Mouse (Mus musculus) forebrain, embryonic 12.5 days (tissue): Measurements from ENCODE around the gene Exoc4. TPM values are rescaled to one million over a fixed set of nuclear protein-coding genes. Genes with fewer than 3 reads are reported as not detected.
A peak's percentile ranks its signal among the peaks of the same experiment; 100 is the strongest.

Experiments used
- ATAC-seq: fragments of 200-750 bp; cut with Nextera tagmentation; 2 replicates; pipeline ENCODE4 v1.8.0; 2017; ENCODE audit warnings: moderate TSS enrichment; ENCODE audit not compliant: low FRiP score
- H3K27ac ChIP-seq: fragments of 300-500 bp; sonication (generic); 2 replicates; pipeline ENCODE4 v1.5.1; 2016; ENCODE audit warnings: mild to moderate bottlenecking
- H3K27me3 ChIP-seq: fragments of 300-500 bp; sonication (generic); 2 replicates; pipeline ENCODE4 v1.6.1; 2016; ENCODE audit warnings: mild to moderate bottlenecking
- H3K36me3 ChIP-seq: fragments of 300-500 bp; sonication (generic); replicated peaks from 2 replicates; pipeline ENCODE4 v1.6.1; 2016; ENCODE audit warnings: mild to moderate bottlenecking
- H3K4me1 ChIP-seq: fragments of 300-500 bp; sonication (generic); 2 replicates; pipeline ENCODE4 v1.6.1; 2016
- H3K4me2 ChIP-seq: fragments of 300-500 bp; sonication (generic); 2 replicates; pipeline ENCODE4 v1.6.1; 2016; ENCODE audit warnings: mild to moderate bottlenecking, moderate library complexity
- H3K4me3 ChIP-seq: fragments of 300-500 bp; sonication (generic); replicated peaks from 2 replicates; pipeline ENCODE4 v1.5.1; 2016; ENCODE audit warnings: mild to moderate bottlenecking
- H3K9ac ChIP-seq: fragments of 300-500 bp; sonication (generic); 2 replicates; pipeline ENCODE4 v1.6.1; 2016; ENCODE audit warnings: mild to moderate bottlenecking
- H3K9me3 ChIP-seq: fragments of 300-500 bp; sonication (generic); 2 replicates; pipeline ENCODE4 v1.6.1; 2016
- WGBS: fragments of 180-500 bp; shearing (Covaris S2); methylation state at CpG from one replicate; pipeline ENCODE4 v1.1.7; 2016; 5-methylcytosine and 5-hydroxymethylcytosine counted together
- polyA plus RNA-seq: library from polyadenylated mRNA; unstranded; fragments of >200 nt; fragmentation: Nextera tagmentation; extraction: Ambion mirVana; gene quantifications from 2 replicates; pipeline ENCODE4 v1.2.1, GENCODE M21; 2016

Gene Exoc4
- polyA plus RNA-seq, 1 experiment from 2014 or later, result 56.8 TPM

DNA sequence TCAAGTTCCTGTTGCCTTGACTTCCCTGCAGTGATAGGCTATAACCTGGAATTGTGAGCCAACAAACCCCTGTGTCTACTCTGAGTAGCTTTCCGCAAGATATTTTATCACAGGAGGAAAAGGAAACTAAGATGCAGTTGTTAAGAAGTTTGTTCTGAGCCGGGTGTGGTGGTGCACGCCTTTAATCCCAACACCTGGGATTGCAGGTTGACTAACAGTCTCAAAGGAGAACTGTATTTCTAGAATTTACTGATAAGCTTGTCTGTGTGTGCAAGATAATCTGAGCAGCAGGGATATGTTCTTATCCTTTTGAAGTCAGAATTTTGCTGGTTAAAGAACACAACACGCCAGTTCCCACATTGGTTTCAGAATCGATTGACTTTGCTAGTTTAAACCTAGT, 651.1 kb downstream of the Exoc4 start:
- Histone ChIP-seq H3K27me3 (no peaks in the 10 kb centered on the region), H3K9ac (no peak overlapping the region), H3K4me2 (no peak overlapping the region), H3K4me3 (no peak overlapping the region), H3K27ac (no peak overlapping the region), H3K4me1 (no peaks in the 10 kb centered on the region), H3K9me3 (no peaks in the 10 kb centered on the region), H3K36me3 (no peaks in the 10 kb centered on the region)
- no peak for ATAC-seq
- 92% methylated on average over 5 of the region's 5 CpGs for WGBS

DNA sequence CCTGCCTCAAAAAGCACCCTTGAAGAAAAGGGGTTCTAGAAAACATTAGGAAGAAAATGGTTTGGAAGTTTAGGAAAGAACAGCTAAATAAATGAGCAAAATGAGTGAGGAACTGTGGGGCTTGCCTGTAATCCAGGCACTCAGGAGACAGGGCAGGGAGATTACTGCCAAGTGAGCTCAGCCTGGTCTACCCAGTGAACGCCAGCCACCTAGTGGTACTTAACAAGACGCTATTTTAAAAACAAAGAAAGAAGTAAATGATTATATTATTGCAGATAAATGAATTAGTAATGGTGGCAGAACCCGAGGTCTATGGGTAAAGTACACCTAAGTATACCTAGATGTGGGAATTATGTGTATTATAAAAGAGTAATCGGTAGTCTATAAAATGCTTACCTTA, 651.7 kb downstream of the Exoc4 start:
- ATAC-seq, result no peak
- no peak overlapping the region for H3K4me3 ChIP-seq
- no peaks in the 10 kb centered on the region for H3K27me3 ChIP-seq
- H3K4me1 ChIP-seq, result no peaks in the 10 kb centered on the region
- H3K36me3 ChIP-seq, result no peaks in the 10 kb centered on the region
- 84% methylated on average over 4 of the region's 4 CpGs for WGBS
- H3K9ac ChIP-seq, result no peak overlapping the region
- H3K27ac ChIP-seq, result no peak overlapping the region
- H3K4me2 ChIP-seq, result no peak overlapping the region
- H3K9me3 ChIP-seq, result no peaks in the 10 kb centered on the region

DNA sequence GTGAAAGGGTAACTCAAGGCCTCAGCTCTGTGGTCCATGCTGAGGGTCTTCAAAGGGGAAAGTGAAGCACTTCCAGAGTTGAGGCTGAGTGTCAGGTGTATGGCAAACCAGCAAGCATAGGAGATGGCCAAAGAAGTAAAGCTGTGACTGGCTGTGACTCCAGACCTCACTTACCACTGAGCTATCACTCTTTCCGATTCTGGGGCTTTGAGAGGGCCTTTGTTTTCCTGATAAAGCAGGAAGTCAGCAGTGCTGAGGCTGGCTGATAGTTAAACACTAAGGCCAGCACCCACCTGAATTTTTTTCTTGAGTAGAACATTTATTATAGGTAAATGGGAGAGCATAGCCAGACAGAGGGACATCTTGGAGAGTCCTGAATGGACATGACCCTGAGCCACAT, 656.2 kb downstream of the Exoc4 start:
- H3K4me3 ChIP-seq, result no peak overlapping the region
- no peak overlapping the region for H3K4me2 ChIP-seq
- no peak for ATAC-seq
- H3K4me1 ChIP-seq, result no peaks in the 10 kb centered on the region
- WGBS, result 77% methylated on average over 1 of the region's 1 CpGs
- no peaks in the 10 kb centered on the region for H3K36me3 ChIP-seq
- H3K27me3 ChIP-seq, result no peaks in the 10 kb centered on the region
- H3K9me3 ChIP-seq, result no peaks in the 10 kb centered on the region
- H3K27ac ChIP-seq, result no peak overlapping the region
- H3K9ac ChIP-seq, result no peak overlapping the region

DNA sequence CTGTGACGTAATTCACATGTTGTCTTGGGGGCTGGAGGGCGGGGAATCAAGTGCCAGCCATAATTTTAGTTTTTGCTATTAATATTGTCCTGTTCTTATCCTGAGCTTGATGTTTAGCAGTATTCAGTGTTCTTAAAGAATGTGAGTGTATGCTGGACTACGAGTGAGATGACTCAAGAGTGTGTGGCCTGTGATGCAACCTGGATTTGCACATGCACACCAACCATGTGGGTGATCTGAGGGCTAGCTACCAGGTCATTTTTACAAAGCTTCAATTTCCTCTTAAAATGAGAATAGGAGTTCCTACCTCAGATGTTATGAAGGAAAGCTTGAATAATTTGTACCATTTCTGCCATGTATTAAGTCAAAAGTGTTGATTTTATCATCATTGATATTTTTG, 661.8 kb downstream of the Exoc4 start:
- Histone ChIP-seq H3K9ac (no peak overlapping the region), H3K27me3 (no peaks in the 10 kb centered on the region), H3K4me2 (no peak overlapping the region), H3K36me3 (no peaks in the 10 kb centered on the region), H3K9me3 (no peaks in the 10 kb centered on the region), H3K4me1 (peaks cover 10% of the 10 kb centered on the region), H3K4me3 (no peak overlapping the region), H3K27ac (no peak overlapping the region)
- 85% methylated on average over 3 of the region's 3 CpGs for WGBS
- ATAC-seq, result no peak

DNA sequence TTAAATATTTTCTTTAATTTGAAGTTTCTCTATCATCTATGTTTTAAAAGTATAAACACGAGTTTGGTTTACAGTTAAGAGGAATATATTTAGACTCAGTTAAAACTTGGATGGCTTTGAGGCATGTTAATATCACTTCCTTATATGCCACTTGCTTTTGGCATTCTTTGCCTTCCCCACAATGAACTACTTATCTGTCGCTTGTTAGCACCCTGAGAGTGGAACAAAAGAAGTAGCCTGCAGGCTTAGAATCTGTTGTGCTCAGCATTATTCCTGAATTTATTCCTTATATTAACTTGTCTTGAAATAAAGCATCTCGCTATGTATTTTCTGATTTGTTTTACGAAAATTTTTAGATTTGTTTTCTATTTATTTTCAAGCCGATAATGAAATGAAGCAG, 664.2 kb downstream of the Exoc4 start:
- Histone ChIP-seq H3K4me2 (no peak overlapping the region), H3K27me3 (no peaks in the 10 kb centered on the region), H3K4me3 (no peak overlapping the region), H3K9ac (no peak overlapping the region), H3K4me1 (peaks cover 10% of the 10 kb centered on the region), H3K9me3 (no peaks in the 10 kb centered on the region), H3K36me3 (no peaks in the 10 kb centered on the region), H3K27ac (no peak overlapping the region)
- WGBS, result 51% methylated on average over 5 of the region's 5 CpGs
- ATAC-seq, result no peak

DNA sequence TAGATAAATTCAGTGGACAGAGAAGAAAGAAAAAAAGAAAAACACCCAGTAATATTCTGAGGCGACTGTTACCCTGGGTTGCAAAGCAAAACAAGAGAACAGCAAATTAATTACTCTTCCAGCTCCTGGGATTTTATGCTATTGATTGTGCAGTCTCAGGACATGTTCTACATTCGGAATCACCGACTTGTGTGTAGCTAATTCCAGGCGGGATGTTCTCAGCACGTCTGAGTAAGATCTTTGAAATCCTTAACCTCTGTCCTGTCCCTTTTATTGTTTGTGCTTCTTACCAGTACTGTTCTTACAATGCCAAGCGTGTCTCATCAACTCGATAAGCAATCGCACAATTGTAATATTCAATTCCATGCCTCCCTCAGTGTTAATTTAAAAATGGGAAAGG, 664.6 kb downstream of the Exoc4 start:
- no peaks in the 10 kb centered on the region for H3K9me3 ChIP-seq
- H3K36me3 ChIP-seq, result no peaks in the 10 kb centered on the region
- peak overlapping the region; percentile 53; the same call in 1 of the 2 replicates for H3K27ac ChIP-seq
- no peak overlapping the region for H3K4me3 ChIP-seq
- H3K4me1 ChIP-seq, result peaks cover 10% of the 10 kb centered on the region
- ATAC-seq, result 0 out of 2 replicates have a peak, but pooled peaks have one; percentile 33
- H3K4me2 ChIP-seq, result no peak overlapping the region
- 38% methylated on average over 8 of the region's 8 CpGs for WGBS
- no peaks in the 10 kb centered on the region for H3K27me3 ChIP-seq
- H3K9ac ChIP-seq, result no peak overlapping the region

DNA sequence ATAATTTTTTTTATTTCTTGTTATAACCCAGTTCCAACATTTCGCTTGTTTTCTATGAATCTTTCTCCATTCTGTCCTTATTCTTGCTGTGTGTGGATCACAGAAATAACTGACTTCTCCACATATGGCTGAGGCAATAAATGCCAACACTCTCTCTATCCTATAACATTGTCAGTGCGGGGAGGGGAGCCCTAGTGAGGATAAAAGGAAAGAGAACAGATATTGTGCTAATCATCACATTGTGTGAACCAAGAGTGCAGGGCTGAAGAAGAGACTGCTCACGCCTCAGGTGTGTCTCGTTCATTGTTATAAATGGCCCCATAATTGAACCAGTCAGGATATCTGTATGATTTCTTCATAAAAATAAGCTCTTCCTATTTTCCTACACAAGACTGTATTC, 665.1 kb downstream of the Exoc4 start:
- peaks cover 10% of the 10 kb centered on the region for H3K4me1 ChIP-seq
- no peak overlapping the region for H3K4me2 ChIP-seq
- no peak overlapping the region for H3K4me3 ChIP-seq
- no peaks in the 10 kb centered on the region for H3K36me3 ChIP-seq
- H3K27me3 ChIP-seq, result no peaks in the 10 kb centered on the region
- no peak overlapping the region for H3K27ac ChIP-seq
- WGBS, result 87% methylated on average over 4 of the region's 4 CpGs
- no peak for ATAC-seq
- no peaks in the 10 kb centered on the region for H3K9me3 ChIP-seq
- H3K9ac ChIP-seq, result no peak overlapping the region

DNA sequence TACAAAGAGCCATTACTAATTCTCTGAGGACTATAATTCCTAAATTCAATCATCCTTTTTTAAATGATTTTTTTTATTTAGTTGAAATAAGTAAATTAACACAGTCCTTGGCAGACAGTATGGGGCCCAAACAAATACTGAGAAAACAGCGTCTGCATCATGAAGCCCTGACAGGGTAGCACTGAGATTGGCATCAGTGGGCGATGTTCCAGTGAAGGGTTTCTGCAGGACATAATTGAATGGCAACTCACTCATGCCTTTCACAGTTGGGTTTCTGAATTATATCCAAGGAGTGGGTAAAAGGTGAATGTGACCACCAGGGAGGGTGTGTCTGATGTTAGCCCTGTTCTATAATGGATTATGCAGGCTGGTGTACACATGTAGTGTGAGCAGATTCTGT, 674.7 kb downstream of the Exoc4 start:
- WGBS, result 77% methylated on average over 2 of the region's 2 CpGs
- no peak for ATAC-seq
- H3K27ac ChIP-seq, result no peak overlapping the region
- no peaks in the 10 kb centered on the region for H3K4me1 ChIP-seq
- 0 out of 2 replicates have a peak, but pooled peaks cover 2% of the 10 kb centered on the region for H3K36me3 ChIP-seq
- H3K4me2 ChIP-seq, result no peak overlapping the region
- no peak overlapping the region for H3K4me3 ChIP-seq
- H3K9ac ChIP-seq, result no peak overlapping the region
- no peaks in the 10 kb centered on the region for H3K9me3 ChIP-seq
- no peaks in the 10 kb centered on the region for H3K27me3 ChIP-seq

DNA sequence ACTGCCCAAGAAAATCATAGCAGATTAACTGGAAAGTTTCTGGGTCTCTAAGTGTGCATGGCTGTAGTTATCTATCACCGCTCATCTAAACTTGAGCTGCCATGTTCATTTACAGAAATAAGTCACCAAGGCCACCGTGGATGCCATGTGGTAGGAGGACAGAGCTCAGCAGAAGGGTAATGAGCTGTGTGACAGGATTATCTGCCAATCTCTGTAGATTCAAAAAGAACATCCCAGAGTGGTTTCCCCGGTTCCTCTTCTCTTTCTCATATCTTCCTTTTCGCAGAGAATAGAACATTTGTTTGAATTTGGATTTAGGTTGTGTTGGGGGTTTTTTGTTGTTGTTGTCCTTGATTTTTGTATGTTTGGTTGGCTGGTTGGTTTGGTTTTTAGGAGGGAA, 676.0 kb downstream of the Exoc4 start:
- H3K4me1 ChIP-seq, result peaks cover 7% of the 10 kb centered on the region
- H3K36me3 ChIP-seq, result 0 out of 2 replicates have a peak, but pooled peaks cover 2% of the 10 kb centered on the region
- H3K4me3 ChIP-seq, result no peak overlapping the region
- no peak overlapping the region for H3K9ac ChIP-seq
- no peaks in the 10 kb centered on the region for H3K27me3 ChIP-seq
- H3K4me2 ChIP-seq, result no peak overlapping the region
- H3K27ac ChIP-seq, result no peak overlapping the region
- ATAC-seq, result no peak
- 75% methylated on average over 4 of the region's 4 CpGs for WGBS
- H3K9me3 ChIP-seq, result no peaks in the 10 kb centered on the region

DNA sequence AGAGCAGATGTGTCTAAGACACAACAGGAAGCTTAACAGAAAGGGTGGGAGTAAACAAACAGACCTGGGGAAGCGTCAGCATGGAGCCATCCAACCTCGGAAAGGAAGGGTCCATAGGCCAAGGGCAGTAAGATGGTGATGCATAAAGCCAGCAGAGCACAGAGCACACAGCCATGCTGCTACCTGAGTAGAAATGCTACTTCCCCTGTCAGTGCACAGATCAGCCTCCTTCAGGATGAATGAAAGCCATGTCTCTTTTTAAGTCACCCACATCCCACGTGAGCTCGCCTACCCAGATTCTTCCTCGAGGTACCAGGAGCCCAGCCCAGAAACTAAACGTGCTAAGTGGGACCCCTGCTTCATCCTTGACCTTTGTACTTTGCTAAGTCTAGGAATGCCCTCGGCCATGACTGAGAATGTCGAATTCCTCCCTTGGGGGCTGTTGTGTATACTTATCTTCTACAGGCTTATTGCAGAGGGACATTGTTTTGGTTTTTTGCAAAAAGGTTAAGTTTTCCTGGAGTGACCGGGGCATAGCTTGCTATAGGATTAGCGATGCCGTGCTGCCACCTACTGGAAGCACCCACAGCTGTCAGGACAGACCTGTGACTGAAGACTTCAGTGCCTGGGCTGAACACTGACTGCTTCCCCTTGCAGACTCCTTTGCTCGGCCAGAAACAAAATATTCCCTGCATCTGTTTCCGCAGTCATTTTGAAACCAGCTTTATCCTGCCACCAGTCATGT, 680.6 kb downstream of the Exoc4 start:
- no peaks in the 10 kb centered on the region for H3K36me3 ChIP-seq
- H3K9ac ChIP-seq, result no peak overlapping the region
- WGBS, result 21% methylated on average over 13 of the region's 13 CpGs
- no peak overlapping the region for H3K4me3 ChIP-seq
- peak overlapping the region; percentile 77 for H3K27ac ChIP-seq
- peaks cover 12% of the 10 kb centered on the region for H3K4me1 ChIP-seq
- no peaks in the 10 kb centered on the region for H3K9me3 ChIP-seq
- no peaks in the 10 kb centered on the region for H3K27me3 ChIP-seq
- peak; percentile 92 for ATAC-seq
- no peak overlapping the region; the same call in 1 of the 2 replicates for H3K4me2 ChIP-seq

DNA sequence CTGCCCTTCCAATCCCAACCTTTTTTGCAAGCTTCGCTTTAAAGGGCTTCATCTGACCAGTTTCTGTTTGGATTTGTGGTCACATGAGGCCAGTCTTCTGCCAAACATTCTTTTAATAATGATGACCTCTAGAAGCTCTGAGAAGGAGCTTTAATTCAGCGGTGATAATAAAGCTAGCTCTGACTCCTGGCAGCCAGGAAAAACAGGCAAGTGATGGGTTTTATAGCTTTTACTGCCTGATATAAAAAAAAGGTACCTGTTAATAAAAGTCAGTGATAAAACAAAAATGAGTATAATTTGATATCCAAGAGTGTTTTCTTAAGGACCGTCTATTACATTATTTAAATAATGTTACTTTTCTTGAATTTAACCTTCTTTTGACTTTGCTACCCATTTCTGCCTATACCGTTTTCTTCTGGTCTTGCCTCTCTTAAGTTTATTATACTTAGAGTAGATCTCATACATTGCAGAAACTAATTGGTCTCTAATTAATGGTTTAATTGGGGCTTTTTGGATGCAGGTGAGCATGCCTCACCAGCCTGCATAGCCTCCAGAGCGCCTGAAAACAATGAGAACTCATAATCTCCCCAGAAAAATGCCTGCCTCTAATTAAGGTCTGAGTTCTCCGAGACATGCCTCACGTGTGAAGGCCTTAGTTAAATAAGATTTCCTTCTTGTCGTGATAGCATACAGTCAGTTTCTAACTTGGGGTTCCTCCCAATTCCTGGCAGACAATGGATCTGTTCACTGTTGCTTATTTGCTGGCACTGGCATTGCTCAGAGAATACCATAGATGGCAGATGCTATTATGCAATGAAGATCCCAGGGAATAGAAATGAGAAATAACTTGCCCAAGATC, 681.4 kb downstream of the Exoc4 start:
- Histone ChIP-seq H3K27ac (peak overlapping the region; percentile 77), H3K36me3 (no peaks in the 10 kb centered on the region), H3K4me3 (no peak overlapping the region), H3K9ac (no peak overlapping the region), H3K27me3 (no peaks in the 10 kb centered on the region), H3K9me3 (no peaks in the 10 kb centered on the region), H3K4me2 (no peak overlapping the region; the same call in 1 of the 2 replicates), H3K4me1 (peaks cover 12% of the 10 kb centered on the region)
- ATAC-seq, result peak; percentile 67; the same call in 1 of the 2 replicates
- WGBS, result 31% methylated on average over 8 of the region's 8 CpGs

DNA sequence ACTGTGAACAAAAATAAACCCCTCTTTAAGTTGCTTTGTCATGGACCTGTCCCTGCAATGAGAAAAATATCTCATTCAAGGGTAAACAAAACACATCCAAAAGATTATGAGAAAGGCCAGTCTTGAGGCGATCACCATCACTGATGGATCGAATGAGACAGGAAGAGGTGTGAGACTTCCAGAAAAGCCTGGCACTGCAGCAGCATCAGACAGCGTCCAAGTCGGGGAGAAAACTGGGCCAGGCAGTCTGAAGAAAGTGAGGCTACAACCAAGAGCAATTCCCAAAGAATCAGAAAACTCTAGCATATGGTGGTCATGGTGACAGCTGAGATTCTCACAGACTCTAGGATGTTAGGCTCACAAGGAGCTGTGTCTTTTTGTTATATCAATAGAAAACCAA, 689.0 kb downstream of the Exoc4 start:
- peaks cover 13% of the 10 kb centered on the region; the same call in 1 of the 2 replicates for H3K4me1 ChIP-seq
- no peak for ATAC-seq
- no peaks in the 10 kb centered on the region for H3K9me3 ChIP-seq
- no peak overlapping the region for H3K4me2 ChIP-seq
- no peak overlapping the region for H3K9ac ChIP-seq
- H3K27ac ChIP-seq, result no peak overlapping the region
- H3K4me3 ChIP-seq, result no peak overlapping the region
- H3K36me3 ChIP-seq, result no peaks in the 10 kb centered on the region
- 95% methylated on average over 4 of the region's 4 CpGs for WGBS
- H3K27me3 ChIP-seq, result no peaks in the 10 kb centered on the region
